Mouse (Mus musculus): ENCODE measurements at regions not wholly inside any gene's neighbourhood (a gene's known extent, or its start where the extent isn't known, plus 50 kb on each side); places are given as distances from the start of the nearest gene placed in this dataset.

DNA sequence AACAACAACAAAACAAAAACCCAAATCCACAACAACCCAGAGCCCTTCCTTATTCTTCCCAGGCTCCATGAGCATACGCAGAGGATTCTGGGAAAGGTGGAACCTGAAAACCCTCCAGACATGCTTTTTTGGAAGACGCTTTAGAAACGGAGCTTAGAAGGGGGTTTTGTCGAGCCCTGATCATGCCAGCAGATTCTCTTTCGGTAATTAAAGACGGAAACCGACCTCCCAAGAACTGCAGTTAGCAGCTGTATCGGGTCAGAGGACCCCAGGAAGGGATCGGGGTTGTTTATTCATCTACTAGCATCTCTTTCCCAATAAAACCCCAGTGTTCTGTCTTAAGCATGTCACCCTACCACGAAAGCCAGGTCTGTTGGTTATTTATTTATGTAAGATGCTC is 298.1 kb downstream of the Slc4a3 start:
- TF ChIP-seq POLR2A (IDR thresholded peaks at IDR 0.05; ENCODE audit: low read depth, low read length) (no peak), CTCF (IDR thresholded peaks at IDR 0.05; ENCODE audit: extremely low read depth, insufficient read length, insufficient replicate concordance, low read depth, low read length) (no peak)
